Mouse (Mus musculus): ENCODE results near the gene Rbfox3. TPM values are rescaled to one million over a fixed set of nuclear protein-coding genes. Genes with fewer than 3 reads are reported as not detected.

Gene Rbfox3
- total RNA-seq, 2 experiments from 2014 or later = not detected

DNA sequence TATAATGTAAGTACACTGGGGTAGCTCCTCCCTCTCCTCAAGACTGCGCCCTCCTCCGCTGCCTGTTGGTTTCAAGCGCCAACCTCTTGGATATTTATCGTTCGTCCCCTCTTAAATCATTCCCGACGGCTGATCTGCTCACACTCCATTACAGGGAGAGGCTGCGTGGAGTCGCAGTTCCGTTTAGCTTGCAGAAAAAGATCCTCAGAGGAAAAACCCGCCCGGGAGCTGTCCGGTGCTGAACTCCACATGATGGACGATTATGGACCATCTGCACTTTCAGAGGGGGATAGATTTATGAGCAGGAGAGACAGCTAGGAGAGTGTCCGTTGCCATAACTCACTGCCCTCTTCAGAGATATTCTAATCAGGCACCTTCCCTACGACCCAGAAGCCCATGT, 226.0 kb downstream of the Rbfox3 start:
- ATAC-seq (replicated peaks; ENCODE audit: low FRiP score, poor library complexity, severe bottlenecking) = no peak

DNA sequence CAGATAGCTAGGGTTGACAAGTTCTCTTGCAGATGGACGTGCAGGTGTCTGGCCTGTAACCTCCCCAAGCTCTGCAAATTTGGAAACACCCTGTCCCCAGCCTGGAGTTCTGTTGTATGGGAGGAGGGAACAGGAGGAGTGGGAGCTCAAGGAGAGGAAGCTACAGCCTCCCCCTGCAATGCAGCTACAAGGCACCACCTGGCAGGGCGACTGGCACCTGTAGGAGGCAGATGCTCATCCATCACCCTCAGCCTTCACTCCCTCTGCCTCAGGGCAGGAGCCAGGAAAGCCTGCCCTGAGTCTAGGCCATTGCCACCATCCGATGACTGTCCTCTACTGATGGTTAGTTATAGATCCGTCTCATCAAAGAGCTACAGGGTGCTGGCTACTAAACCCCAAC, 226.7 kb downstream of the Rbfox3 start:
- ATAC-seq (replicated peaks; ENCODE audit: low FRiP score, poor library complexity, severe bottlenecking) = no peak

DNA sequence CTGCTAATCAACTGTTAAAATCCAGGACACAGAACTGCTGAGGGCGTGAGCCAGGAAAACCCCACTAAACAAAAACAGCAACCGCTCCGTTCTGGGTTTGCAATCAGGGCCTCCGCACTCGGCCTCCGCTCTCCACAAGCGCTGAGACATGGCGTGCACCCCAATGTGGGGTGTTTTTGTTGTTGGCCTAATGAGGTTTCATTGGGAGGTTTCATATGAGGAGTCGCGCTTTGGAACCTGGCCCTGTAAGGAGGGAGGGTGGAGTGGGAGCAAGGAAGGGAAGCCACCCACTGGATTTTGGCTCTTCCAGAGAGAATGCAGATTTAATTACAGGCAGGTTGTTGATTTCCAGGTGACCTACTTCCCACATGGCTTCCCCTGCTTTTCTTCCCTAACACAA, 230.7 kb downstream of the Rbfox3 start:
- ATAC-seq (replicated peaks; ENCODE audit: low FRiP score, poor library complexity, severe bottlenecking) = no peak

DNA sequence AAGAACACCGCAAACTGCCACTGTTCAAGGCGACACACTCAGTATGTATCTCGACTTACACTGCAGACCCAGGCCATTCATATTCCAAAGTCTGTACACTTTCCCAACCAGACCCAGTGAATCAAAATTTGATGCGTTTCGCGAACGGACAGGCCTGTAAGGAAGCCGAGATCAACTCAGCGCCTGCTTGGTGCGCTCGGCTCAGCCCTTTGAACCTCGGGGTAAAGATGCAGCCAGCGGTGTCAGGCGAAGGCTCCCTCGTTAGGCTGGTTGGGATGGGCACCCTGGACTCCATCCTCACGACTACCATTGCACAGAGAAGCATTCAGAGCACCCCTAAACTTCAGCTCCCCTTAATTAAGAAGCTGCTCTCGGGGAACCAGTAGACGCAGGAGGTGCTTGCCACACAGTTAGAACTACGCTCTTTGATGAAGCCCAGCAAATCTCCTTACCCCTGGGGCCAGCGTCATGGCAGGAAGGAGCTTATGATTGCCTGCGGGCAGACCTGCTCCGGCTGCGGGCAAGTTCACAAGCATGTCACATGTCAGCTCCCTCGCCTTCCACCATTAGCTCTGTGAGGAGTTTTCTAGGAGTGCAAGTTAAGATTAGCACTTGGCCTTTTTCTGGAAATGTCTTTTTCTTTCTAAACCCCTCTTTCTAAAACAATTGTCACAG, 231.5 kb downstream of the Rbfox3 start:
- ATAC-seq (replicated peaks; ENCODE audit: low FRiP score, poor library complexity, severe bottlenecking) = no peak

DNA sequence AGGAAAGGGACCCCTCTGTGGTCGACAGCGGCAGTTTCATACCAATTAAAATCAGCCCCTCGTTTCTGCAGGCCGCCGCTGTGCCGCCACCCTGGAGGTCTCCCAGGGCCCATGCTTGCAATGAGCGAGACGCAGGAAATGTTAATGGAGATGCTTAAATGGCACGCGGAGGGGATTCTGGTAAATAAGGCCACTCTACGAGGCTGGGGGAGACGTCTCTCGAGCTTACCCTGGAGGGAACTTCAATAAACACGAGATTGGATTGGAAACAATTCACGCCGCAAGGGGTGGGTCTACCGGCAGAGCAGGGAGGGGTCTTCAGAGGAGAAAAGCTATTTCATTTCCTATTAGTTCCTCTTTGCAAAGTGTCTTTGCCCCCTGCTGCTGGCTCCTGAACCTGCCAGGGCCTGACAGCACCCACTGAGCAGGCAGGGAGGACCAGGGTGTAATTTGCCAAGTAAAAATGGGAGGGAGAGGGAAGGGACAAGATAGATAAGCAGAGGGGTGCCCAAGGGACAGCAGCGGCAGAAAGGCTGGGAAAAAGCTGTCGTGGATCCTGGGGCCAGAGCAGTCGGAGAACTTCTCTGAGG, 232.8 kb downstream of the Rbfox3 start:
- ATAC-seq (replicated peaks; ENCODE audit: low FRiP score, poor library complexity, severe bottlenecking) = no peak

DNA sequence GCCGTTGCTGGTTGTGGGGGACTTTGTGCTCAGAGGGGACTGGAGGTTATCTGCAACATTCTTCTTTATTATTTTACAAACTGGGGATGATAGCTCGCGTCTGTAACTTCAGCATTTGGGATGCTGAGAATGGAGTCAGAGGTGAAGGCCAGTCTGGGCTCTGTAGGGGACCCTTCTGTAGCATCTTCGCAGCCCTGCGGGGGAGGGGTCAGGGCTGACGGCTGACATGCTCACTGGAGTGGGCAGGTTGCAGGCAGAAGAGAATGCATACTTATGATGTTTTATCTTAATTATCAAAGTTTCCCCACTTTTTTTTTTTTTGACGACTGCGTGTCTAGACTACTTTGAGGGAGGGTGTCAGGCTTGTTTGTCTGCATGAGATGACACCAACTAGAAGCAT, 234.1 kb downstream of the Rbfox3 start:
- no peak for ATAC-seq (replicated peaks; ENCODE audit: low FRiP score, poor library complexity, severe bottlenecking)

DNA sequence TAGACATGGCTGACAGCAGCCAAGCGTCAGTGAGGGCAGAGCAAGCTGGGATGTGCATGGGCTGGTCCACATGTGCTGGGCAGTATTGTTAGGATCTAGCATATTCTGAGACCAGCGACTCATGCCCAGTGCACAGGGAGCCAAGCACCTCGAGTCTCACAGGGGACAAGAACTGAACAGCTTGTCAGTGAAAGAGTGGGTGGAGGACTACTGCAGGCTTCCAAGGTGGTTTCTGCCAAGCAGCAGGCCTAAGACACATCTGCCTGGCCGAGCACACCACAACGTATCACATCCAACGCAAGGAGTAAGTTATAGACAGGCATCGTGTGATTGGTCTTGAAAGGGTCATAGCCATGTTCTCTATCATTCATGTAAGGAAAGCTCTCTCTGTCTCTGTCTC, 235.0 kb downstream of the Rbfox3 start:
- no peak for ATAC-seq (replicated peaks; ENCODE audit: low FRiP score, poor library complexity, severe bottlenecking)

DNA sequence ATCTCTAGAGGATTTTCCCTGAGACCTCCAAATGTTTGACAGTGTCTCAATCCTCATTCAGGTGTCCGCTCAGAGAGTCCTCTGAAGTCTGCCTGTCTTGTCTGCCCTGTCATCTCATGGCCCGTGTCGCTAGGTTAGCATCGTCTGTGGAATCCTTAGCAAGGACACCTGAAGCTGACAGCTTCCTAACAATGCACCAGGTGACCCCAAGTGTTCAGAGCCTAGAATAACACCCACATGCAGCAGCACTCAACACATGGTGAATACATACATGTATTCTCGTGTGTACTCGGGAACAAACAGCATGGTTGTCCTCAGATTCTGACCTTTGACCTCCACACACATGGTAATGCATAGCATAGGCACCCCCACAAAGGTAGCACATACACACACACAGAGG, 239.4 kb downstream of the Rbfox3 start:
- no peak for ATAC-seq (replicated peaks; ENCODE audit: low FRiP score, poor library complexity, severe bottlenecking)

DNA sequence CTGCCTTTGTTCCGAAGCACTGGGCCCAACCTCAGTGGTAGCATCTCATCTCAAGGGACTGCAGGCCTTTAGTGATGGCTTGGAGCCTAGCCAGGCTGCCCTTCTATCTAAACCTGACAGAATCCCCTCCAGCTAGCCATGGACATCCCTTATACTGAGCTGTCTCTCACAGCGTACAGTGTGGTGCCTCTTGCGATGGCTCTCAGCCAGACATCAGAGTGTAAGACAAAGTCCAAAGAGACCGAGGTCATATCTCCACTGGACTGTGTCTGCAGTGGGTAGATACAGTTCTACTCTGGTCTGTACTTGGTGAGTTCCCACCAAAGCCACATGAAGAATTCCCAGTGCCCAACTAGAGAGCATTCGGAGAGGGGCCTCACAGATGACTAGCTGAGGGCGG, 240.2 kb downstream of the Rbfox3 start:
- no peak for ATAC-seq (replicated peaks; ENCODE audit: low FRiP score, poor library complexity, severe bottlenecking)

DNA sequence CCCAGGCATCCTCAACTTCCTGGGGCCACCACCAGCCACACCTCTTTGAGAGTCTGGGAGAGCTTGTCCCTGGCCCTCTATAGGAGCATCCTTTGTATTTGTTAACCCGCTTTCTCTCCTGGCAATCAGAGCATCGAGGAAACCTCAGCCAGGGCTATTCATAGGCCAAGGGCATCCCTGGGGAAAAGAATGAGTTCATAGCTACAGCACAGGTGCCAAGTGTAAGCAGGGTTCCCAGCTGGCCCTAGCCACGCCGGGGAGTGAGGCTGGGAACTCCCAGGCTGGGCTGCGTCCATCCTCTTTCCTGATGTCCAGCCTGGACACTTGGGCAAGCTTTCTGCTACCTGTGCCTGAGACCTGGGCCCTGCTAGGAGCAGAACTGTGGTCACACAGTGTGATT, 241.6 kb downstream of the Rbfox3 start:
- ATAC-seq (replicated peaks; ENCODE audit: low FRiP score, poor library complexity, severe bottlenecking) = no peak

DNA sequence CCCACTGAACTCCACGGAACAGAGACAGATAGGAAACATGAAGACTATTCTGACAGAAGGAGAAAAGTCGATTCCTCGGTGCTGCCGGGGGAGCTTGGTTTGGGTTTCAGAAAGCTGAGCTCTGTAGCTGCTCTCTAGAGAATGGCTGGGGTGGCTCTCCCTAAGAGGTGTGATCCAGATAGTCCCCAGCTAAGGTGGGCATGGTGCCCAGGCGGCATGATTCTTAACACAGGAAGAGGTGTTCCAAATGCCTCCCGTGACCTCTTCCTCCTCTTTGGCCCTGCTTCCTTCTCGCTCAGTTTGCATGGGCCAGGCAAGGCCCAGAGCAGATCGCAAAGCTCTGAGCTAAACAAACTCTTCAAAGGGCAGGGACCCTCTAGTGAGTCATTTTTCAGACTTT, 243.0 kb downstream of the Rbfox3 start:
- no peak for ATAC-seq (replicated peaks; ENCODE audit: low FRiP score, poor library complexity, severe bottlenecking)

DNA sequence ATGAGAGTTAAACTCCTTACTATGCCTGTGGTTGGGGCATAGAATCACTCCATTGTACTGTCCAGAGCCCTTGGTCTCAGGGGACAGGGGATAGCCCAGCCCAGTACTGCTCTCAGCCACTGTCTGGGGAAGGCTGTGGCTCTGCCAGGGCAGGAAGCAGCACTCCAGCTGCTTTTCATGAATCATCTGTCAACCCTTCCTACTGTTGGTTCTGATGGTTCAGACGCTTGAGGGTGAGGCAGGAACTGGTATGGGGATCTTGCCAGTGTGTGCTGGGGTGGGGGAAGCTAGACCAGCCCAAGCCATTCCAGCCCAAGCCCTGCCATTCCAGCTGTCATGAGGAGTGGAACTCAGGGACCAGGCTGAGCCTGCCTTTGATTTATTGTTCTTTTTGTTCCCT, 243.5 kb downstream of the Rbfox3 start:
- ATAC-seq (replicated peaks; ENCODE audit: low FRiP score, poor library complexity, severe bottlenecking) = no peak

DNA sequence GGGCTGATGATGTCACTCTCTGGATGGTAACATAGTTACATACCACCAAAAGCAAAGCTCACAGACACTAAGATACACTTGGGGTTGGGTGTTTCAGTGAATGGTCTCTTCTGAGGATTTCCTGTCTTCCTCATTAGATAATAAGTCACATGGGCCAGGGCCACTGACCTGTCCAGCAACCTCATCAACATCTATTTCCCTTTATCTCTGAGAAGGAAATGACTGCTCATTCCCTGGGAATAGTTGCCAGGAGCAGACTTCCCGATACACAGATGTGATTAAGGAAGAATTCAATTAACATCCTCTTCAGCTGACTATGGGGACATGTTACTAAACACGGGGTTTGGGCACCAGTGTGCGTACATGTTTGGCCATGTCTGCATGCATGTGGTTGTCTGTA, 245.2 kb downstream of the Rbfox3 start:
- no peak for ATAC-seq (replicated peaks; ENCODE audit: low FRiP score, poor library complexity, severe bottlenecking)

DNA sequence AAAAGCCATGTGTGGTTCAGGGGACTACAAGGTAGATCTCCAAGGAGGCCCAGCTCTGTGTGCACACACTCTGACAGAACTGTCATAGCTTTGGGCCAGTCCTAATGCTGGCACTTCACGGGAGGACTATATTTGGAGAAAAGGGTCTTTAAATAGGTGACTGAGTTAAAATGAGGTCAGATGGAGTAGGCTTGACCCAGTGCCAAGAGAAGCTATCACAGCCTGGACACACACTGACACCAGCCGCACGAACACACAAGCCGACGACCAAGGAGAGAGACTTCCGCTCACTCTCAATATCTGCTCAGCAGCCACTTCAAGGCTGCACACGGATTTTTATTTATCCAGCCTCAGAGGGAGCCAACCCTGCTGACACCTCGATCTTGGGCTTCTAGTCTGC, 248.1 kb downstream of the Rbfox3 start:
- no peak for ATAC-seq (replicated peaks; ENCODE audit: low FRiP score, poor library complexity, severe bottlenecking)

DNA sequence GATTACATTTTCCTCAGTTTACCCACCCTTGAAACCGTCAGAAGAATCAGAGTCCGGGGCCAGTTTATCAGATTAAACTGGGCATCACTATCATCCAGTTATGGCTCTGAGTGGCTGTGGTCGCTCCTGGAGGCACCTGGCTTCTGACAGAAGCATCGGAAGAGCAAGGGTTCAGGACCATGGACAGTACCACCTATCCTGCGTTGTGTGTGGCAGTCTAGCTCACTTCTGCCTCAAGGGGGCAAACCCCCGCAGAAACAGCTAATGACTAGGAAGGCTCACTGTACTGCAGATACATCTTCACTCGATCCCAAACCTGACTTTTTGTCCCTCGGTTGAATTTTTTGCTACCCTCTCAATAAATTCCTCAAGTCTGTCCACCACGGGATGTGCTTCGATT, 252.1 kb downstream of the Rbfox3 start:
- no peak for ATAC-seq (replicated peaks; ENCODE audit: low FRiP score, poor library complexity, severe bottlenecking)

DNA sequence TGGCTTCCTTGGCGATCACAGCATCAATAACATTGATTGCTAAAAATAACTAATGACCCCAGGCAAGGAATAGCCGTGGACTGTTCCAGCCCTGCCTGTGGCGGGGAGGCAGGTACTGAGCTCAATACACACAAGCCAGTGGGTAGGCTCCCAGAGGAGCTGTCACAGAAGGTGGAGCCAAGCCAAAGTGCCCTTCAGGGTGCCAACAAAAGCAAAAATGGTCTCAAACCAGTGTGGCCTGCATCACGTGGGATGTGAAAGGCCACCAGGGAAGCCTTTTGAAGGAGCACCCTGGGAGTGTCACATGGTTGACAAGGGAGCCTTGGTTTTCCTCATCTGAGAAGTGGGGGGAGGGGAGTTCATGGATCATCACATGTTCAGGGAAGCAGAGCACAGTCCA, 255.6 kb downstream of the Rbfox3 start:
- ATAC-seq (replicated peaks; ENCODE audit: low FRiP score, poor library complexity, severe bottlenecking) = no peak

DNA sequence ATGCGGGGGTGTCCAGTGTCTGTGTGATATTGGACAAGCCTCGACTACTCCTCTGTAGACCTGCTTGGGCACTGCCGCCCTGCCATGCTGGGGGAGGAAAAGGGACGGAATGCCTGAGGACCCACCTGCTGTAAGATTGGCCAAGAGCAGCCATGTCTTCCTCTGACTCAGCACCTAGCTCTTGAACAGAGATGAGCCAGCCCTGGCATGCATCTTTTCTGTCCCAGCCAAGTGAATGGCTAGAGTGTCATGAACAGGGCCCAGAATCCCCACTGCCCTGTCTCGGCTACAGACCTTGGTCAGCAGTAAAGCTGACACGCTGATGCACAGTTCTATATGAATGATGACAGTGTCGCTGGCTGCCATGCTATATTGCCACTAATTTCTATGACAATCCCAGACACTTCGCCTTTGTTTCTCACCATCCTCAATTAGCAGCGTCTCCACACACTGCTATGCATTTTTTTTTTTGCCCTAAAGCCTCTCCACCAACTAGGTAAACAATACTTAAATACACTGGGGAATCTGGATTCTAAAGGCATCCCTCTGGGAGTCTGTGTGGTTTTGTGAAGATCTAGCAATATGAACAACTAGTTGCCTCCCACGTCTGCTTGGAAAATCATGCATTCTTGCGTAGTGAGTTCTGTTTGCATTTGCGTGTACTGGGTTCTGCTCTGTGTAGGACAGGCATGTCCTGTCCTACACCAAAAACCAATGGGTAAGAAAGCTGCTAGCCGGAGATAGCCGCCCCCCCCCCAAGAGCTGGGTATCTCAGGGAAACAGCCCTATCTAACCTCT, 257.7 kb downstream of the Rbfox3 start:
- ATAC-seq (replicated peaks; ENCODE audit: low FRiP score, poor library complexity, severe bottlenecking) = no peak

DNA sequence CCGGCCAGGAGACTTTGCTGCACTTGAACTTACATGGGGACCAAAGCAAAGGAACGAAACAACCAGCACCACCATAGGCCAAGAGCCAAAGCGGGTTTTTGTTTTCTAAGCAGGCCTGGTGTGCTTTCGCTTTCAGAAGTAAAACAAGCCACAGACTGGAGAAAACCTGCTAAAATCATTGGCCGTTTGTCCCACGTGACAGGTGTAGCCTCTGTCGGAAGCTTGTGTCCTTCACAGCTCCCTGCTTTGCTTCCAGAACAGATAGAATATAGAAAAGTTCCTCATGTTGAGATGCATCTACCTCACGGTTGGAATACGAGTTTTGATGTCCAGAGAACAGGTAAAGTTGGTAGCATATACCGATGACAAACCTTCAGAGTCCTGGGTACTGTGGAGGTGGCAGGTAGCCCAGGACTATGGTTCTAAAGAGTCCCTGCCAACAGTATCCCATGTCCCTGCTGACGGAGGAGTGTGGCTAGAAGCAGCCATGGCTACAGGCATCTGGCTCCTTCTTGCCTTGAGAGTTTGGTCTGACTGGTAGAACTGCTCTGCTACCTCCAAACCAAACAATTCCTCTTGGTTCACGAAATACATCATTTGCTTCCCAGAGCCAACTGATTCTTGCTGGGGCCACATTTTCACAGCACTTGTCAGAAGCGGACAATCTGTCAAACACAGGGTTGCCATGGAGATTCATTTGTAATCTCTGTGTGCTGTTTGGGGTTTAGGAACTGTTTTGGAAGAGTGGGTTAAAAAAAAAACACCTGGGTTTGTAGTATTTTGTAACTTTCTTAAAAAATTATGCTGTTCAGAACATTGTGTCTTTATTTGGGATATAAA, 258.8 kb downstream of the Rbfox3 start:
- ATAC-seq (replicated peaks; ENCODE audit: low FRiP score, poor library complexity, severe bottlenecking) = no peak

DNA sequence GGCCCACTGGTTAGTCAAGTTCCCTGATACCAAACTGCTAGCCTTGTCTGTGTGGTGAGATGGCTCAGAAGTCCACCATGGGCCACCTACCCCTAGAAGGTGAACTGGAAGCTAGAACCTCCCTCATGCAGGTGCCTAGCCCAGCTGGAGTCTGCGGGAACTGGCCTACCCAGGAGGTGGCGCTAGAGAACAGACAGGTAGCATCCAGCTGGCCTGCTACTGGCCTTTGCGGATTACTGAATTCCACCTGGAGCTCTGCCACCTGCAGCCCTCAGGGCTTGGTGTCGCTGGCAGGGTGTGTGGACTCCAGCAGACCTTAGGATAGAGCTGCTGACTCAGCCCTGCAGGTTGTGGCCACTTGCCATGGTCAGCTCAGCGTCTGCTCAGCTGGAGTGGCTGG, 263.0 kb downstream of the Rbfox3 start:
- ATAC-seq (replicated peaks; ENCODE audit: low FRiP score, poor library complexity, severe bottlenecking) = no peak

DNA sequence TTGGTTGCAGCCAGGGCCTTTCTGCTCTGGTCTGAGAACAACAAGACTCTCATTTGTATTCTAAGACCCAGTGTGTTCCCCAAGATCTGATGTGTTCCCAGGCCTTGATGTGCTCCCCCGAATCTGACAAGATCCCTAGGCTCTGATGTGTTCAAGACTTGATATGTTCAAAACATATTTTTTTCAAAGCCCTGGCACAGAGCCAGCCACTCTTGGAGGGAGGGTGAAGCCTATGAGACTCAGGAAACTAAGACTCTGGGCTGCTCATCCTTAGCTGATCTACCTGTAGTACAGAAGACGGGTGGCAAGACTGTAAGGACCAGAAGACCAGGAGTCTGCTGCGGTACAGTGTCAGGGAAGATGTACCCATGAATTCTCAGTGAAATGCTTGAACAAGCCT, 264.5 kb downstream of the Rbfox3 start:
- ATAC-seq (replicated peaks; ENCODE audit: low FRiP score, poor library complexity, severe bottlenecking) = no peak

Measured in erythroid progenitor cell, adult 5-6 weeks (primary cell).